In the genomic region with DNA sequence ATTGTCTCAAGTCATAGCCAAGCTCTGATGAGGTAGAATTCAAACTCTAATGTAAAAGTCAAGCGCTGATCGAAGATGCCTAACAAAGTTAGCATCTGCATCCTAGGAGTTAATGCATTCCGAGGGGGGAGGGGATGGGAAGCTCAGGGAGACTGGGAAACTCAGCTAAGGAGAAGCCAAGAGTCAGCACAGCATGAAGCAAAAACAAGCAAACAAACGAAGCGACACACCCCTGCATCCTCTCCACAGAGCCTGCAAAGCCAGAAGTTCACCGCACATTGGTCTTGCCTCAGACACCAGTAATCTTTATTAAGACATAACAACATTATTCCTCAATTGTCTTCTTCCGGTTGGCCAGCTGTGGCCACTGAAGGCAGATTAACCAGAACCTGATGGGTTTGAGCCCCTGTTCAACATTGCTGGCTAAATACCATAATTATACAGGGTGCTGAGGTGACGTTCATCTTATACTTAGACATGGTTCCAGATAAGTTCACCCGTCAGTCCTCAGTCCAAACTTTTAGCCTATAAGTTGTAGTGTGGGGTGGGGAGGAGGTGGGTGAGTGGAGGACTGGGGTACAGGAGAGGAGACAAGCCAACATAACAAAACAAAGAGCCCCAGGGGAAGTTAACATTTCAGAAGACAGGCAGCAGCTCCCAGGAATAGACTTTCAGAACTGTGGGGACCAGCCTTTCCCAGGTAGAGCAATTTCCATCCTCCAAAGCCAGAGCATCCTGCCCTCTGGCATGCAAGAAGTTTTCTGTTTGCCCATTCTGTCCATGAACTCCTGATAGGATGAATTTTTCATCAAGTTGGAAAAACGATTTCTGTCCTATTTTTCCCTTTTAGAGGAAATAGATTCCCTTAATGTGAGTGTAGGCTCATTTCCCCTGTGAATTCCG, we compare ENCODE assay signal across 11 mouse cellular contexts.
DNase-seq lines count a peak whose midpoint lies in the region; ATAC-seq and TF ChIP-seq lines count a peak whose summit lies in the region.
"Had no signal": no experiment of that assay in that cellular context is flagged by ENCODE, and none has a peak within 500 bp of the region (broad histone marks: within the 10 kb centered on the region; RNA-seq: fewer than 3 reads in every experiment).

No protein-coding gene starts in this region.

- H3K27me3 ChIP-seq in intestine, embryonic 14.5 days (replicated peaks; ENCODE audit: control insufficient read depth, insufficient read depth, low read length) = no peaks in the 10 kb centered on the region
- no peaks in the 10 kb centered on the region for H3K27me3 ChIP-seq in intestine, postnatal 0 days (replicated peaks; ENCODE audit: control insufficient read depth, insufficient read depth, low read length)
- H3K27me3 ChIP-seq in heart, embryonic 16.5 days (ENCODE audit: control insufficient read depth, insufficient read depth, low read length) = no peaks in the 10 kb centered on the region
- no peaks in the 10 kb centered on the region for H3K27me3 ChIP-seq in neural tube, embryonic 15.5 days (replicated peaks)
- H3K27me3 ChIP-seq: hindbrain, embryonic 12.5 days; midbrain, embryonic 12.5 days had no signal

- H3K4me1 ChIP-seq in intestine, embryonic 14.5 days (replicated peaks; ENCODE audit: control insufficient read depth, insufficient read depth, low read length) = peaks cover 31% of the 10 kb centered on the region
- H3K4me1 ChIP-seq in intestine, postnatal 0 days (replicated peaks; ENCODE audit: control insufficient read depth, insufficient read depth, low read length) = peaks cover 18% of the 10 kb centered on the region
- H3K4me1 ChIP-seq in heart, embryonic 16.5 days (ENCODE audit: control insufficient read depth, insufficient read depth, low read length) = peaks cover 40% of the 10 kb centered on the region
- H3K4me1 ChIP-seq in neural tube, embryonic 15.5 days = peaks cover 19% of the 10 kb centered on the region

- DNase-seq in intestine, embryonic 14.5 days (ENCODE audit: low spot score) = no peak
- DNase-seq in brain, embryonic 14.5 days (ENCODE audit: low read depth) = peak; percentile 15
- peak; percentile 60 to 77 for DNase-seq in kidney, postnatal 4 days
- DNase-seq in layer of hippocampus, adult 9-11 months = no peak
- DNase-seq in left cerebral cortex, adult 11 months (ENCODE audit: low spot score) = no peak
- DNase-seq: cerebellum, adult 18-20 months had no signal

- no peaks in the 10 kb centered on the region for H3K36me3 ChIP-seq in intestine, embryonic 14.5 days (ENCODE audit: control insufficient read depth, insufficient read depth, low read length)
- H3K36me3 ChIP-seq in intestine, postnatal 0 days (ENCODE audit: control insufficient read depth, insufficient read depth) = no peaks in the 10 kb centered on the region
- no peaks in the 10 kb centered on the region for H3K36me3 ChIP-seq in heart, embryonic 16.5 days (ENCODE audit: control insufficient read depth, insufficient read depth)
- no peaks in the 10 kb centered on the region for H3K36me3 ChIP-seq in neural tube, embryonic 15.5 days
- H3K36me3 ChIP-seq: hindbrain, embryonic 12.5 days; midbrain, embryonic 12.5 days had no signal

- no peak for TF ChIP-seq CTCF in intestine, postnatal 0 days (IDR thresholded peaks at IDR 0.05; ENCODE audit: low read depth)
- no peak for TF ChIP-seq CTCF in brain, embryonic 14.5 days (IDR thresholded peaks at IDR 0.05; ENCODE audit: borderline replicate concordance, extremely low read depth, insufficient read depth, insufficient read length)

- 54% methylated on average over 11 of the region's 11 CpGs for whole genome bisulfite sequencing in intestine, embryonic 14.5 days
- WGBS in intestine, postnatal 0 days = 57% methylated on average over 11 of the region's 11 CpGs
- 42% methylated on average over 11 of the region's 11 CpGs for WGBS in heart, embryonic 16.5 days
- WGBS in neural tube, embryonic 15.5 days = 60% methylated on average over 11 of the region's 11 CpGs

- no peak for TF ChIP-seq POLR2A in brain, embryonic 14.5 days (IDR thresholded peaks at IDR 0.05; ENCODE audit: borderline replicate concordance, extremely low read depth, insufficient read depth, insufficient read length, poor library complexity, severe bottlenecking)

- peak overlapping the region; percentile 22; the same call in 1 of the 2 replicates for H3K27ac ChIP-seq in intestine, embryonic 14.5 days (ENCODE audit: low read depth)
- H3K27ac ChIP-seq in intestine, postnatal 0 days (ENCODE audit: low read depth, low read length) = no peak overlapping the region
- peak overlapping the region; percentile 60 for H3K27ac ChIP-seq in heart, embryonic 16.5 days (ENCODE audit: low read length)
- no peak overlapping the region for H3K27ac ChIP-seq in neural tube, embryonic 15.5 days (replicated peaks)
- H3K27ac ChIP-seq: hindbrain, embryonic 12.5 days; midbrain, embryonic 12.5 days had no signal

- ATAC-seq in intestine, embryonic 14.5 days (replicated peaks; ENCODE audit: low FRiP score, low TSS enrichment, low read depth) = no peak
- no peak for ATAC-seq in intestine, postnatal 0 days
- ATAC-seq in heart, embryonic 16.5 days (replicated peaks; ENCODE audit: extremely low read depth, insufficient read depth, low FRiP score) = no peak
- no peak for ATAC-seq in neural tube, embryonic 15.5 days (ENCODE audit: low FRiP score)

- H3K4me2 ChIP-seq in intestine, embryonic 14.5 days (ENCODE audit: low read length) = no peak overlapping the region
- H3K4me2 ChIP-seq in intestine, postnatal 0 days (replicated peaks; ENCODE audit: low read depth) = no peak overlapping the region
- 0 out of 2 replicates have a peak overlapping the region, but pooled peaks have one; percentile 4 for H3K4me2 ChIP-seq in heart, embryonic 16.5 days (ENCODE audit: low read depth, low read length)
- no peak overlapping the region for H3K4me2 ChIP-seq in neural tube, embryonic 15.5 days
- H3K4me2 ChIP-seq: hindbrain, embryonic 12.5 days; midbrain, embryonic 12.5 days had no signal

- H3K9me3 ChIP-seq in intestine, embryonic 14.5 days (ENCODE audit: control insufficient read depth, low read length) = no peaks in the 10 kb centered on the region
- H3K9me3 ChIP-seq in intestine, postnatal 0 days (ENCODE audit: control insufficient read depth) = no peaks in the 10 kb centered on the region
- no peaks in the 10 kb centered on the region for H3K9me3 ChIP-seq in heart, embryonic 16.5 days (replicated peaks; ENCODE audit: control insufficient read depth, low read length)
- H3K9me3 ChIP-seq in neural tube, embryonic 15.5 days (replicated peaks) = no peaks in the 10 kb centered on the region
- H3K9me3 ChIP-seq: hindbrain, embryonic 12.5 days; midbrain, embryonic 12.5 days had no signal

- H3K4me3 ChIP-seq in intestine, embryonic 14.5 days (ENCODE audit: low read depth, low read length) = no peak overlapping the region
- no peak overlapping the region for H3K4me3 ChIP-seq in intestine, postnatal 0 days (ENCODE audit: low read depth, low read length)
- H3K4me3 ChIP-seq in heart, embryonic 16.5 days (ENCODE audit: low read length) = no peak overlapping the region
- H3K4me3 ChIP-seq in neural tube, embryonic 15.5 days (replicated peaks) = no peak overlapping the region
- H3K4me3 ChIP-seq: hindbrain, embryonic 12.5 days; midbrain, embryonic 12.5 days had no signal

- no peak overlapping the region for H3K9ac ChIP-seq in intestine, embryonic 14.5 days (ENCODE audit: low read length)
- no peak overlapping the region for H3K9ac ChIP-seq in intestine, postnatal 0 days (ENCODE audit: low read depth, low read length)
- no peak overlapping the region for H3K9ac ChIP-seq in heart, embryonic 16.5 days (ENCODE audit: low read length)
- no peak overlapping the region for H3K9ac ChIP-seq in neural tube, embryonic 15.5 days (replicated peaks)
- H3K9ac ChIP-seq: hindbrain, embryonic 12.5 days; midbrain, embryonic 12.5 days had no signal

Comparison
In these comparisons a context has a peak if more than half of its experiments do, and no peak if none do; other contexts are left out.
1. H3K27ac ChIP-seq: peak in intestine, embryonic 14.5 days (single experiment) and heart, embryonic 16.5 days (single experiment); none in intestine, postnatal 0 days (single experiment) and neural tube, embryonic 15.5 days (single experiment).
2. DNase-seq: peak in brain, embryonic 14.5 days (single experiment) and kidney, postnatal 4 days (2 of 2); none in intestine, embryonic 14.5 days (single experiment), layer of hippocampus, adult 9-11 months (single experiment) and left cerebral cortex, adult 11 months (single experiment).